Comparison of ENCODE assay signal across 17 mouse cellular contexts in the genomic region with DNA sequence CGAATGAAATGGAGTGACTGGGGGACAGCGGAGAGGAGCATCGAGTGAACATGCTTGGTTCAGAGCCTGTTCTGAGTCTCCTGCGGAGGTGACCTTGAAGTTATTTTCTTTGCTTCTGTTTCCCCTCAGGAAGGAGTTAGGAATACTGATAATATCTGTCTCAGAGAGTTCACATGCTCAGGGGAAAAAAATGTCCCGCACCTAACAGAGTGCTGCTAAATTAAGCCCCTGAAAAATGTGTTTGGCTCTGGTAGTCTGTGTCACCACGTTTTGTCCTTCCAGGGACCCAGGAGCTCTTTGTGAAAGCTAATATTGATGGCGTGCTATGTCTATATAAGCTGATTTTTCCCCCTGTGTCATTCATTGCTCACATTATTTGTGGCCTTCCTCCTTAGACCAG. TPM values are rescaled to one million over a fixed set of nuclear protein-coding genes. Genes with fewer than 3 reads are reported as not detected.
"Had no signal": no experiment of that assay in that cellular context is flagged by ENCODE, and none has a peak within 500 bp of the region (broad histone marks: within the 10 kb centered on the region; RNA-seq: fewer than 3 reads in every experiment).

No protein-coding gene starts in this region.

- H3K4me1 ChIP-seq: midbrain, embryonic 12.5 days had no signal

- H3K4me3 ChIP-seq: layer of hippocampus, adult 2 months; limb, embryonic 13.5 days; midbrain, embryonic 12.5 days; neural tube, embryonic 13.5 days; stomach, embryonic 15.5 days had no signal

- H3K27me3 ChIP-seq: neural tube, embryonic 13.5 days; stomach, embryonic 15.5 days had no signal

- H3K36me3 ChIP-seq: limb, embryonic 13.5 days; midbrain, embryonic 12.5 days; neural tube, embryonic 13.5 days; stomach, embryonic 15.5 days had no signal

- H3K9ac ChIP-seq: limb, embryonic 13.5 days; liver, embryonic 14.5 days; midbrain, embryonic 12.5 days; neural tube, embryonic 13.5 days; stomach, embryonic 15.5 days had no signal

- ATAC-seq: midbrain, embryonic 16.5 days had no signal

- H3K9me3 ChIP-seq: limb, embryonic 13.5 days; midbrain, embryonic 12.5 days; neural tube, embryonic 13.5 days; stomach, embryonic 15.5 days had no signal

- H3K4me2 ChIP-seq: limb, embryonic 13.5 days; midbrain, embryonic 12.5 days; neural tube, embryonic 13.5 days; stomach, embryonic 15.5 days had no signal

- DNase-seq: left cerebral cortex, postnatal 4 days; lung, adult 18-20 months; right cerebral cortex, postnatal 14 days; thymus, adult 2 months; thymus, postnatal 36 days had no signal

- H3K27ac ChIP-seq: kidney, postnatal 0 days; layer of hippocampus, adult 2 months; limb, embryonic 13.5 days; liver, embryonic 14.5 days; midbrain, embryonic 12.5 days; neural tube, embryonic 13.5 days; stomach, embryonic 15.5 days had no signal

RNA-seq across cellular contexts. Expression of a gene that starts 10.8 kb away (rescaled TPM):
- total RNA-seq: left cerebral cortex, adult 18-20 months; left cerebral cortex, postnatal 10 days; liver, adult 2 months; megakaryocyte-erythroid progenitor cell, adult 5-6 weeks had no signal
- polyA plus RNA-seq: midbrain, embryonic 12.5 days; neural tube, embryonic 13.5 days had no signal

RNA-seq across cellular contexts. Expression of a gene that starts 41.6 kb away (rescaled TPM):
- total RNA-seq: liver, adult 2 months; megakaryocyte-erythroid progenitor cell, adult 5-6 weeks had no signal
- polyA plus RNA-seq: liver, adult 2 months; thymus, adult 2 months had no signal
